Mouse (Mus musculus): ENCODE results near the gene Atp11a.

DNA sequence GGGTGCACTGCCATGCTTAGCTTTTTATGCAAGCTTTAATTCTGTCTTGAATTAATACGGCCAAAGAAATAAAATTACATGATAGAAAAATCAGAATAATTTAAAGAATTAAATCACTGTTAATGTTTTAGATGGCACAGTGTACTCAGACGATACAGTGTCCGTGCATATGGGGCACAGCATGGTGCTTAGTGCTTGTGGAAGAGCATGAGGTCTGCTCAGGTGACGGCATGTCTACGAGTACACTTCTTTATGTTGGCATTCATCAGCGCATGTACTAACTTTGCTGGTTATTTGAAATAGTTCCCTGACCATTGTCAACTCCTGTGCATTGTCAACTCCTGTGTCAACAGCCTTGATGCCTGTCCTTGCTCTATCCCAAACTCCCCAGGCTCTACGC lies 12.5 kb downstream of the Atp11a start:
- TF ChIP-seq CTCF (IDR thresholded peaks at IDR 0.05; ENCODE audit: extremely low read depth, insufficient read depth, insufficient read length, insufficient replicate concordance) (no peak), POLR2A (IDR thresholded peaks at IDR 0.05; ENCODE audit: low read depth, low read length) (no peak)

All from spleen, adult 2 months (tissue).